Mouse (Mus musculus): ENCODE measurements at regions not wholly inside any gene's neighbourhood (a gene's known extent, or its start where the extent isn't known, plus 50 kb on each side); places are given as distances from the start of the nearest gene placed in this dataset.

- no peak overlapping the region for H3K4me3 ChIP-seq (replicated peaks; ENCODE audit: insufficient read depth, low read depth, low read length)
- no peak overlapping the region for H3K27ac ChIP-seq (ENCODE audit: insufficient read depth, low read length)
- TF ChIP-seq POLR2A (IDR thresholded peaks at IDR 0.05; ENCODE audit: borderline replicate concordance, insufficient read depth, low read length) (no peak), CTCF (IDR thresholded peaks at IDR 0.05; ENCODE audit: borderline replicate concordance, insufficient read depth, low read depth, low read length) (no peak)
- 85% methylated on average over 7 of the region's 7 CpGs for WGBS
- no peak for DNase-seq
- no peaks in the 10 kb centered on the region for H3K27me3 ChIP-seq (ENCODE audit: control insufficient read depth, insufficient read depth, low read length)
- H3K4me1 ChIP-seq (ENCODE audit: control insufficient read depth, insufficient read depth, low read length), result no peaks in the 10 kb centered on the region
Observed at GRCm38 (mm10) chr1:73159405-73159976, 143.8 kb upstream of the Tnp1 start.

- H3K4me1 ChIP-seq (ENCODE audit: control insufficient read depth, insufficient read depth, low read length), result 0 out of 2 replicates have a peak, but pooled peaks cover 3% of the 10 kb centered on the region
- no peak overlapping the region for H3K27ac ChIP-seq (ENCODE audit: insufficient read depth, low read length)
- no peak for TF ChIP-seq CTCF (IDR thresholded peaks at IDR 0.05; ENCODE audit: borderline replicate concordance, insufficient read depth, low read depth, low read length)
- TF ChIP-seq POLR2A (IDR thresholded peaks at IDR 0.05; ENCODE audit: borderline replicate concordance, insufficient read depth, low read length), result no peak
- no peak for DNase-seq
- WGBS, result 60% methylated on average over 9 of the region's 9 CpGs
- H3K27me3 ChIP-seq (ENCODE audit: control insufficient read depth, insufficient read depth, low read length), result no peaks in the 10 kb centered on the region
- H3K4me3 ChIP-seq (replicated peaks; ENCODE audit: insufficient read depth, low read depth, low read length), result no peak overlapping the region
Observed at GRCm38 (mm10) chr1:73153438-73154097, 137.9 kb upstream of the Tnp1 start.

- H3K4me1 ChIP-seq (ENCODE audit: control insufficient read depth, insufficient read depth, low read length), result 0 out of 2 replicates have a peak, but pooled peaks cover 3% of the 10 kb centered on the region
- H3K27me3 ChIP-seq (ENCODE audit: control insufficient read depth, insufficient read depth, low read length), result no peaks in the 10 kb centered on the region
- H3K4me3 ChIP-seq (replicated peaks; ENCODE audit: insufficient read depth, low read depth, low read length), result no peak overlapping the region
- WGBS, result 33% methylated on average over 4 of the region's 4 CpGs
- TF ChIP-seq CTCF (IDR thresholded peaks at IDR 0.05; ENCODE audit: borderline replicate concordance, insufficient read depth, low read depth, low read length) (no peak), POLR2A (IDR thresholded peaks at IDR 0.05; ENCODE audit: borderline replicate concordance, insufficient read depth, low read length) (no peak)
- no peak overlapping the region for H3K27ac ChIP-seq (ENCODE audit: insufficient read depth, low read length)
- DNase-seq, result no peak
Observed at GRCm38 (mm10) chr1:73149926-73150325, 134.2 kb upstream of the Tnp1 start.

GRCm38 (mm10) chr1:73142845-73143244 lies 127.1 kb upstream of the Tnp1 start:
- 63% methylated on average over 8 of the region's 8 CpGs for WGBS
- H3K4me1 ChIP-seq (ENCODE audit: control insufficient read depth, insufficient read depth, low read length), result peaks cover 2% of the 10 kb centered on the region; the same call in 1 of the 2 replicates
- H3K4me3 ChIP-seq (replicated peaks; ENCODE audit: insufficient read depth, low read depth, low read length), result no peak overlapping the region
- no peak for TF ChIP-seq CTCF (IDR thresholded peaks at IDR 0.05; ENCODE audit: borderline replicate concordance, insufficient read depth, low read depth, low read length)
- no peak overlapping the region for H3K27ac ChIP-seq (ENCODE audit: insufficient read depth, low read length)
- no peaks in the 10 kb centered on the region for H3K27me3 ChIP-seq (ENCODE audit: control insufficient read depth, insufficient read depth, low read length)
- no peak for DNase-seq

- TF ChIP-seq POLR2A (IDR thresholded peaks at IDR 0.05; ENCODE audit: borderline replicate concordance, insufficient read depth, low read length) (no peak), CTCF (IDR thresholded peaks at IDR 0.05; ENCODE audit: borderline replicate concordance, insufficient read depth, low read depth, low read length) (no peak)
- 78% methylated on average over 7 of the region's 7 CpGs for WGBS
- DNase-seq, result no peak
- Histone ChIP-seq H3K4me3 (replicated peaks; ENCODE audit: insufficient read depth, low read depth, low read length) (no peak overlapping the region), H3K4me1 (ENCODE audit: control insufficient read depth, insufficient read depth, low read length) (peaks cover 2% of the 10 kb centered on the region; the same call in 1 of the 2 replicates), H3K27ac (ENCODE audit: insufficient read depth, low read length) (no peak overlapping the region), H3K27me3 (ENCODE audit: control insufficient read depth, insufficient read depth, low read length) (no peaks in the 10 kb centered on the region)
Observed at GRCm38 (mm10) chr1:73140557-73141345, 125.0 kb upstream of the Tnp1 start.

- 97% methylated on average over 4 of the region's 4 CpGs for WGBS
- H3K27ac ChIP-seq (ENCODE audit: insufficient read depth, low read length), result no peak overlapping the region
- no peaks in the 10 kb centered on the region; the same call in 1 of the 2 replicates for H3K27me3 ChIP-seq (ENCODE audit: control insufficient read depth, insufficient read depth, low read length)
- no peak for TF ChIP-seq POLR2A (IDR thresholded peaks at IDR 0.05; ENCODE audit: borderline replicate concordance, insufficient read depth, low read length)
- no peak for TF ChIP-seq CTCF (IDR thresholded peaks at IDR 0.05; ENCODE audit: borderline replicate concordance, insufficient read depth, low read depth, low read length)
- no peak for DNase-seq
- no peaks in the 10 kb centered on the region for H3K4me1 ChIP-seq (ENCODE audit: control insufficient read depth, insufficient read depth, low read length)
- no peak overlapping the region for H3K4me3 ChIP-seq (replicated peaks; ENCODE audit: insufficient read depth, low read depth, low read length)
Observed at GRCm38 (mm10) chr1:73130215-73130861, 114.6 kb upstream of the Tnp1 start.

GRCm38 (mm10) chr1:73123012-73123411 lies 107.3 kb upstream of the Tnp1 start:
- DNase-seq, result no peak
- 88% methylated on average over 9 of the region's 9 CpGs for WGBS

More at GRCm38 (mm10) chr1:73123012-73123411, 107.3 kb upstream of the Tnp1 start:
- no peaks in the 10 kb centered on the region for H3K4me1 ChIP-seq (ENCODE audit: control insufficient read depth, insufficient read depth, low read length)
- no peaks in the 10 kb centered on the region; the same call in 1 of the 2 replicates for H3K27me3 ChIP-seq (ENCODE audit: control insufficient read depth, insufficient read depth, low read length)
- H3K4me3 ChIP-seq (replicated peaks; ENCODE audit: insufficient read depth, low read depth, low read length), result no peak overlapping the region
- no peak for TF ChIP-seq POLR2A (IDR thresholded peaks at IDR 0.05; ENCODE audit: borderline replicate concordance, insufficient read depth, low read length)
- no peak overlapping the region for H3K27ac ChIP-seq (ENCODE audit: insufficient read depth, low read length)

Data from cerebellum, adult 2 months (tissue).